Mouse (Mus musculus): ENCODE results near the gene Alms1.

DNA sequence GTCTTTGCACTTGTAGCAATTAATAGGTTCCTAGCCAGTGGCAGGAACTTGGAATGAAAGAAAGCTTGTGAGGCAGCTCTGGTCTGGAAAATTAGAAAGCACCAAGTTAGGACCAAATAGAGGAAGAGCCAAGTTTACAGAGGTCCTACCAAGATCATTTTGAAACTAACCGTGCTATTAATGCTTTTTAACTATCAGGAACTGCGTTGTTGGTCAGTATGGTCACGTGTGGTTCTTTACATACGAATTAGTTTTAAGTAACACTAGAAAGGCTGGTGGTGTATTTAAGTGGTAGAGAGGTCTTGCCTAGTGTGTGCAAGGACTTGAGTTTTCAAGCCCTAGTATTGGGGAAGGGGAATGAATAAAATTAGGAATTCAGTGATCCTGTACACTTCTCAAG lies 1.2 kb downstream of the Alms1 start:
- TF ChIP-seq CTCF (IDR thresholded peaks at IDR 0.05; ENCODE audit: low read depth, low read length) (no peak), POLR2A (IDR thresholded peaks at IDR 0.05; ENCODE audit: borderline replicate concordance, low read depth, low read length) (no peak)

Measured in bone marrow macrophage, adult 2 months (primary cell).